Comparison of ENCODE assay signal across 26 mouse cellular contexts in the genomic region with DNA sequence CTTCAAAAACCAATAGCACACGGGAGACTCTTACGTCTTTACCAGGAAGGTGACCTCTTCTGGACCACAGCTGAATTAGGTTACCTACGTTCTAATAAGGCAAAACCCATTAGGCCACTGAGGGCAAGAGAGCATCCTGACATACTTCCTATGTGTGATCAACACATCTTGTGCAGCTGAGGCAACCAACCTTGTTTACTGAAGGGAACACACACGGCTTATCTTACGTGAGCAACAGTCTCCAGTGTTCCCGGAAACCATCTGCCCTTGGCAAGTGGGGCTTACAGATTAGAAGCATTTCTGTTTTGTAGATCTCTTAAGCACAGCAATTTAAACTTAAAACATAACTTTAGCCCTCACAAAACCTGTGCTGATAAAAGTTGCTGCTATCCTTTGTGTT. TPM values are rescaled to one million over a fixed set of nuclear protein-coding genes. Genes with fewer than 3 reads are reported as not detected.
DNase-seq lines count a peak whose midpoint lies in the region; ATAC-seq and TF ChIP-seq lines count a peak whose summit lies in the region.
"Had no signal": no experiment of that assay in that cellular context is flagged by ENCODE, and none has a peak within 500 bp of the region (broad histone marks: within the 10 kb centered on the region; RNA-seq: fewer than 3 reads in every experiment).

No protein-coding gene starts in this region.

- 79% methylated on average over 6 of the region's 6 CpGs for WGBS in bone marrow, adult 2 months
- 75% methylated on average over 6 of the region's 6 CpGs for WGBS in liver, postnatal 0 days (ENCODE audit: insufficient replicate concordance)
- 98% methylated on average over 6 of the region's 6 CpGs for WGBS in thymus, adult 2 months
- 94% methylated on average over 6 of the region's 6 CpGs for WGBS in kidney, embryonic 15.5 days
- WGBS in midbrain, embryonic 13.5 days, result 97% methylated on average over 6 of the region's 6 CpGs

- no peaks in the 10 kb centered on the region for H3K9me3 ChIP-seq in liver, postnatal 0 days (ENCODE audit: low read length)
- no peaks in the 10 kb centered on the region for H3K9me3 ChIP-seq in kidney, embryonic 15.5 days (replicated peaks)
- H3K9me3 ChIP-seq in midbrain, embryonic 13.5 days, result no peaks in the 10 kb centered on the region
- H3K9me3 ChIP-seq: embryonic facial prominence, embryonic 15.5 days; forebrain, embryonic 12.5 days; limb, embryonic 13.5 days; lung, embryonic 15.5 days had no signal

- DNase-seq in layer of hippocampus, adult 11-12 months (ENCODE audit: low spot score), result peak; percentile 37
- DNase-seq in layer of hippocampus, postnatal 10 days (ENCODE audit: low spot score in 2 of 2), result no peak
- peak; percentile 66 for DNase-seq in liver
- no peak for DNase-seq in liver, postnatal 0 days
- no peak for DNase-seq in thymus, adult 2 months
- DNase-seq: cerebellum, adult 11-12 months; cerebellum, postnatal 25 days; embryo, embryonic 11 days; heart, adult 18-20 months; kidney, adult 18-20 months; kidney, postnatal 10 days; layer of hippocampus, adult 9-11 months; lung, postnatal 4 days; right cerebral cortex, postnatal 14 days; spleen, adult 18-20 months; thymus, postnatal 4 days had no signal

- TF ChIP-seq CTCF in bone marrow, adult 2 months (IDR thresholded peaks at IDR 0.05; ENCODE audit: control insufficient read depth, insufficient read depth, low read length), result no peak
- no peak for TF ChIP-seq CTCF in liver, postnatal 0 days (IDR thresholded peaks at IDR 0.05; ENCODE audit: low read depth)
- TF ChIP-seq CTCF in thymus, adult 2 months (IDR thresholded peaks at IDR 0.05; ENCODE audit: borderline replicate concordance, control insufficient read depth, extremely low read depth, insufficient read depth, low read length, poor library complexity), result no peak

- no peak overlapping the region for H3K4me3 ChIP-seq in bone marrow, adult 2 months (replicated peaks; ENCODE audit: control insufficient read depth, low read depth, low read length)
- H3K4me3 ChIP-seq in liver, postnatal 0 days (ENCODE audit: low read depth, low read length), result no peak overlapping the region
- H3K4me3 ChIP-seq in thymus, adult 2 months (ENCODE audit: control insufficient read depth, insufficient read depth, low read length), result no peak overlapping the region
- no peak overlapping the region for H3K4me3 ChIP-seq in kidney, embryonic 15.5 days (replicated peaks)
- H3K4me3 ChIP-seq in midbrain, embryonic 13.5 days (replicated peaks), result no peak overlapping the region
- H3K4me3 ChIP-seq: embryonic facial prominence, embryonic 15.5 days; forebrain, embryonic 12.5 days; limb, embryonic 13.5 days; lung, embryonic 15.5 days had no signal

- no peaks in the 10 kb centered on the region for H3K27me3 ChIP-seq in liver, postnatal 0 days (ENCODE audit: insufficient read depth, low read length)
- H3K27me3 ChIP-seq in thymus, adult 2 months (ENCODE audit: control insufficient read depth, insufficient read depth, low read length), result no peaks in the 10 kb centered on the region
- peaks cover 13% of the 10 kb centered on the region for H3K27me3 ChIP-seq in kidney, embryonic 15.5 days
- peaks cover 15% of the 10 kb centered on the region for H3K27me3 ChIP-seq in midbrain, embryonic 13.5 days
- H3K27me3 ChIP-seq: lung, embryonic 15.5 days had no signal

- no peaks in the 10 kb centered on the region; the same call in 1 of the 2 replicates for H3K4me1 ChIP-seq in bone marrow, adult 2 months (ENCODE audit: control insufficient read depth, insufficient read depth, low read length)
- H3K4me1 ChIP-seq in liver, postnatal 0 days (ENCODE audit: insufficient read depth), result peaks cover 15% of the 10 kb centered on the region
- H3K4me1 ChIP-seq in thymus, adult 2 months (replicated peaks; ENCODE audit: control insufficient read depth, insufficient read depth, low read length), result no peaks in the 10 kb centered on the region
- H3K4me1 ChIP-seq in kidney, embryonic 15.5 days, result peaks cover 27% of the 10 kb centered on the region
- peaks cover 35% of the 10 kb centered on the region for H3K4me1 ChIP-seq in midbrain, embryonic 13.5 days (replicated peaks)

- H3K27ac ChIP-seq in bone marrow, adult 2 months (ENCODE audit: control insufficient read depth, insufficient read depth, low read depth, low read length, poor library complexity), result peak overlapping the region; percentile 76
- H3K27ac ChIP-seq in liver, postnatal 0 days (ENCODE audit: low read depth), result peak overlapping the region; percentile 78
- H3K27ac ChIP-seq in thymus, adult 2 months (ENCODE audit: control insufficient read depth, insufficient read depth, low read length), result no peak overlapping the region
- no peak overlapping the region for H3K27ac ChIP-seq in kidney, embryonic 15.5 days
- H3K27ac ChIP-seq in midbrain, embryonic 13.5 days, result no peak overlapping the region
- H3K27ac ChIP-seq: embryonic facial prominence, embryonic 15.5 days; forebrain, embryonic 12.5 days; limb, embryonic 13.5 days; lung, embryonic 15.5 days had no signal

- peak; percentile 66 for ATAC-seq in liver, postnatal 0 days
- ATAC-seq in kidney, embryonic 15.5 days (replicated peaks; ENCODE audit: low FRiP score), result no peak
- ATAC-seq in midbrain, embryonic 13.5 days, result no peak
- ATAC-seq: midbrain, embryonic 16.5 days had no signal

- H3K4me2 ChIP-seq in liver, postnatal 0 days (ENCODE audit: low read depth, low read length), result no peak overlapping the region
- H3K4me2 ChIP-seq in kidney, embryonic 15.5 days, result no peak overlapping the region
- H3K4me2 ChIP-seq in midbrain, embryonic 13.5 days (replicated peaks), result no peak overlapping the region
- H3K4me2 ChIP-seq: embryonic facial prominence, embryonic 15.5 days; forebrain, embryonic 12.5 days; limb, embryonic 13.5 days; lung, embryonic 15.5 days had no signal

- H3K9ac ChIP-seq in liver, postnatal 0 days (replicated peaks), result no peak overlapping the region
- no peak overlapping the region for H3K9ac ChIP-seq in kidney, embryonic 15.5 days
- no peak overlapping the region for H3K9ac ChIP-seq in midbrain, embryonic 13.5 days (replicated peaks)
- H3K9ac ChIP-seq: embryonic facial prominence, embryonic 15.5 days; forebrain, embryonic 12.5 days; limb, embryonic 13.5 days; lung, embryonic 15.5 days had no signal

- TF ChIP-seq POLR2A in bone marrow, adult 2 months (IDR thresholded peaks at IDR 0.05; ENCODE audit: borderline replicate concordance, control insufficient read depth, low read depth, low read length), result no peak
- TF ChIP-seq POLR2A in thymus, adult 2 months (IDR thresholded peaks at IDR 0.05; ENCODE audit: control insufficient read depth, extremely low read depth, insufficient read depth, low read length, poor library complexity), result no peak

- peak; percentile 96 for TF ChIP-seq EP300 in liver, postnatal 0 days (IDR thresholded peaks at IDR 0.05; ENCODE audit: low read depth)

- H3K36me3 ChIP-seq in liver, postnatal 0 days (replicated peaks; ENCODE audit: insufficient read depth, low read length), result peaks cover 19% of the 10 kb centered on the region
- peaks cover 17% of the 10 kb centered on the region for H3K36me3 ChIP-seq in thymus, adult 2 months (ENCODE audit: control insufficient read depth, insufficient read depth, low read length)
- peaks cover 17% of the 10 kb centered on the region for H3K36me3 ChIP-seq in kidney, embryonic 15.5 days
- H3K36me3 ChIP-seq in midbrain, embryonic 13.5 days, result peaks cover 82% of the 10 kb centered on the region

RNA-seq across cellular contexts. Expression of a gene that starts 2.1 kb away (rescaled TPM):
- 10 to 100 TPM; 13.2 to 23.5 TPM for total RNA-seq in layer of hippocampus, postnatal 10 days (2021)
- not detected in 2 replicates for polyA plus RNA-seq in bone marrow, adult 2 months (2011; ENCODE audit: insufficient read depth, insufficient read length, low replicate concordance, missing spikeins)
- 0.16 TPM in 1 of 2 replicates, not detected in the other for polyA plus RNA-seq in liver, postnatal 0 days (2015; fragmentation: Nextera tagmentation; extraction: Ambion mirVana)
- polyA plus RNA-seq in thymus, adult 2 months (2012; rRNA removed), result 0.13 and 0.23 TPM in 2 replicates
- 5.2 and 6.2 TPM in 2 replicates for polyA plus RNA-seq in kidney, embryonic 15.5 days (2015; fragmentation: Nextera tagmentation; extraction: Ambion mirVana)
- 3.7 and 6.0 TPM in 2 replicates for polyA plus RNA-seq in midbrain, embryonic 13.5 days (2015; fragmentation: Nextera tagmentation; extraction: Ambion mirVana)
- total RNA-seq: adrenal gland, adult 18-20 months; neutrophil, adult 5-6 weeks had no signal

RNA-seq across cellular contexts. Expression of a gene that starts 11.9 kb away (rescaled TPM):
- 10 to 100 TPM; 94.6 to 99.0 TPM for total RNA-seq in layer of hippocampus, postnatal 10 days (2021)
- polyA plus RNA-seq in bone marrow, adult 2 months (2011; ENCODE audit: insufficient read depth, insufficient read length, low replicate concordance, missing spikeins), result not detected in 2 replicates
- 0.12 TPM in 1 of 2 replicates, not detected in the other for polyA plus RNA-seq in liver, postnatal 0 days (2015; fragmentation: Nextera tagmentation; extraction: Ambion mirVana)
- 0.13 and 0.61 TPM in 2 replicates for polyA plus RNA-seq in thymus, adult 2 months (2012; rRNA removed)
- 2.6 and 4.0 TPM in 2 replicates for polyA plus RNA-seq in kidney, embryonic 15.5 days (2015; fragmentation: Nextera tagmentation; extraction: Ambion mirVana)
- polyA plus RNA-seq in midbrain, embryonic 13.5 days (2015; fragmentation: Nextera tagmentation; extraction: Ambion mirVana), result 23.7 and 26.2 TPM in 2 replicates
- total RNA-seq: neutrophil, adult 5-6 weeks had no signal

RNA-seq across cellular contexts. Expression of a gene that starts 25.2 kb away (rescaled TPM):
- total RNA-seq in layer of hippocampus, postnatal 10 days (2021), result 100 to 1,000 TPM; 122 to 145 TPM
- polyA plus RNA-seq in bone marrow, adult 2 months (2011; ENCODE audit: insufficient read depth, insufficient read length, low replicate concordance, missing spikeins), result 85.8 and 91.7 TPM in 2 replicates
- 162 and 171 TPM in 2 replicates for polyA plus RNA-seq in liver, postnatal 0 days (2015; fragmentation: Nextera tagmentation; extraction: Ambion mirVana)
- polyA plus RNA-seq in thymus, adult 2 months (2012; rRNA removed), result 397 and 454 TPM in 2 replicates
- polyA plus RNA-seq in kidney, embryonic 15.5 days (2015; fragmentation: Nextera tagmentation; extraction: Ambion mirVana), result 320 and 327 TPM in 2 replicates
- polyA plus RNA-seq in midbrain, embryonic 13.5 days (2015; fragmentation: Nextera tagmentation; extraction: Ambion mirVana), result 273 and 290 TPM in 2 replicates

RNA-seq across cellular contexts. Expression of a gene that starts 25.2 kb away (rescaled TPM):
- 10 to 100 TPM; 49.0 to 53.0 TPM for total RNA-seq in layer of hippocampus, postnatal 10 days (2021)
- 32.3 and 33.4 TPM in 2 replicates for polyA plus RNA-seq in bone marrow, adult 2 months (2011; ENCODE audit: insufficient read depth, insufficient read length, low replicate concordance, missing spikeins)
- 15.2 and 16.3 TPM in 2 replicates for polyA plus RNA-seq in liver, postnatal 0 days (2015; fragmentation: Nextera tagmentation; extraction: Ambion mirVana)
- polyA plus RNA-seq in thymus, adult 2 months (2012; rRNA removed), result 72.1 and 75.4 TPM in 2 replicates
- polyA plus RNA-seq in kidney, embryonic 15.5 days (2015; fragmentation: Nextera tagmentation; extraction: Ambion mirVana), result 45.1 and 49.0 TPM in 2 replicates
- 50.0 and 54.6 TPM in 2 replicates for polyA plus RNA-seq in midbrain, embryonic 13.5 days (2015; fragmentation: Nextera tagmentation; extraction: Ambion mirVana)

RNA-seq across cellular contexts. Expression of a gene that starts 25.6 kb away (rescaled TPM):
- 10 to 100 TPM; 50.8 to 51.0 TPM for total RNA-seq in layer of hippocampus, postnatal 10 days (2021)
- polyA plus RNA-seq in bone marrow, adult 2 months (2011; ENCODE audit: insufficient read depth, insufficient read length, low replicate concordance, missing spikeins), result 20.2 and 39.1 TPM in 2 replicates
- 6.7 and 7.1 TPM in 2 replicates for polyA plus RNA-seq in liver, postnatal 0 days (2015; fragmentation: Nextera tagmentation; extraction: Ambion mirVana)
- 76.0 and 104 TPM in 2 replicates for polyA plus RNA-seq in thymus, adult 2 months (2012; rRNA removed)
- polyA plus RNA-seq in kidney, embryonic 15.5 days (2015; fragmentation: Nextera tagmentation; extraction: Ambion mirVana), result 17.1 and 17.2 TPM in 2 replicates
- polyA plus RNA-seq in midbrain, embryonic 13.5 days (2015; fragmentation: Nextera tagmentation; extraction: Ambion mirVana), result 15.5 and 18.1 TPM in 2 replicates

Comparison
In these comparisons a context has a peak if more than half of its experiments do, and no peak if none do; other contexts are left out.
1. DNase-seq: peak in layer of hippocampus, adult 11-12 months (single experiment) and liver (single experiment); none in layer of hippocampus, postnatal 10 days (0 of 2), liver, postnatal 0 days (single experiment) and thymus, adult 2 months (single experiment).
2. H3K27ac ChIP-seq: peak in bone marrow, adult 2 months (single experiment) and liver, postnatal 0 days (single experiment); none in thymus, adult 2 months (single experiment), kidney, embryonic 15.5 days (single experiment) and midbrain, embryonic 13.5 days (single experiment).